Mouse (Mus musculus) cerebellum, adult 9-11 months (tissue): ENCODE measurements around the gene Paqr7.

ENCODE experiments used
- DNase-seq: peaks from one replicate; pipeline ENCODE4 v3.0.0; 2022

The Paqr7 gene

DNA sequence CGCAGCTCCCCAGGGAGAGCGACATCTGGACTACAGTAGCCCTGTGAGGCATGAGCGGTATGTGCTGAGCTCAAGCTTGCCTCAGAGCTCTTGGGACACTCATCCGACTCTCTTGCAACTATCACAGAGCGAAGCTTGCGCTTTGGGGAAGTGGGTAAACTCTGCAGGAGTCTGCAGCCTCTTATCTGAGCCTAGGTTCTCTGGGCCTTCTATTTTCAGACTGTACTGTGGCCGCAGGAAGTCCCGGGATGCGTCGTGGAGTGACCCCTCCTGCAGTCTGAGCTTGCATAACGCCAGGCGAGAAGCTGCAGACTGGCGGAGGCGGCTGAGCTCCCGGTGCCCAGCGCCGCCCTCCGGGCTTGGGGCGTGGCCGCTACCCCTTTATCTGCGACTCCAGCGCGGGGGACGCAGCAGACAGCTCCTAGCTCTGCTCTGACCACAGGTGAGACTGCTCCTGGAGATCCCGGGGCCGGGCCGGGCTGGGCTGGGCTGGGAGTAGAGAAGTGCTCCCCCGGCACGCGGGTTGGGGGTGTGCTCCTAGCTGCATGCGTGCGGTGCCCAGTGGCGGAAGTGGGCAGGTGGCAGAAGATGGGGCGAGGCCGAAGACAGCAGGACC, at the start of gene Paqr7:
Gene Paqr7, plus strand, starts transcription at position 103 of the 616 bp plus-strand sequence.
- DNase-seq = peak; percentile 92

GRCm38 (mm10) chr4:134447966-134448365, 48.5 kb upstream of the Paqr7 start:
- no peak for DNase-seq

GRCm38 (mm10) chr4:134449595-134450391, 46.7 kb upstream of the Paqr7 start:
- DNase-seq = peak; percentile 90

DNA sequence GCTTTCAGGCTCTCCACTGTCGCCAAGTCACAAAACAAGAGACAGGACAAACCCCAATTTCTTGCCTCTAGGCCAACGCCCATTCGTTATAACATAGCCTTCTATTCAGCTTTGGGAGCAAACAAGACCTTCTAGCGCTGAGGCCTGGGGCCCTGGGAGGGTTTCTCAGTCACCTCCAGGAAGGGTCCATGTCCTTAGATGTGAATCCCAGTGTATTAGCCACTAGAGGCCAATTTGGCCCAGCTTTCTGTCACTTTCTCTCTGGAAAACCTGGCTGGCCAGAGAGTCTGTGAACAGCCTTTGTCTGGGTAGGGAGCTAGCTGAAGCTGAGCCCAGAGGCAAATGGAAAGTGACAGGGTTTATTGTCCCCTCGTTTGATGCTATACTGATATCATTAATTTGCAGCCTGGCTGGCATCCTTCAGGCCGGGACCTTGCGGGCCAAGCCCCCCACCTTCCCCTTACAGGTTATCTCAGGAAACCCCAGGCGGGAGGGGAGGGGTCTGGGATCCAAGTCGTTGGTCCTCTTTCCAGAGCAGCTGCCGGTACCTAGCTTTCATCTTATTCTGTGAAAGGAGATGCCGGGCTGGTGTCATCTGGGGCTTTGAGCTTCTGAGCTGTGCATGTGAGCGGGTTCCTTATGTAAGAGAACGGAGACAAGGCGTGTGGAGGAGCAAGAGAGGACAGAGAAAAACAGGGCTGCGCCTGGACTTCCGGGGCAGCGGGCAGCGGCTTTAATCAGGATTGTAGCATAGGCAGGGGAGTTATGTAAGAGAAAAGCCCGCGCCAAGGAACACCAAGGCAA, 45.9 kb upstream of the Paqr7 start:
- DNase-seq = peak; percentile 86

DNA sequence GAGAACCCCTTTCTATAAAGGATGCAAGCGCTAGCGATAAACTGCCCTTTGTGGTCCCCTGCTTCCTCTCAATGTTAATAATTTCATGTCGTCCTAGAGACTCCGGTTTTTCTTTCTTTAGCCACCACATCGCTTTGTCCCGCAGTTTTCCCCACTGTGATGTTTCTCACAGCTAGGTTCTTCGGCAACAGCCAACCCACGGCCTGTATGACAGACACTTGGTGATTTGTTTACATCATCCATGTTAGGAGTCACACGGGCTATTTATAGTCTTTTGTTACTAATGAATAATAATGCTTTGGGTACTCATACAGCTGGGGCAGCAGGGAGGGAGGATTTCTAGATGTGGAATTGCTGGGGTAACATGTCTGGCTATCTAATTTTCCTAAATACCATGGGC, 45.0 kb upstream of the Paqr7 start:
- no peak for DNase-seq

GRCm38 (mm10) chr4:134453619-134454400, 42.7 kb upstream of the Paqr7 start:
- peak; percentile 87 for DNase-seq

- DNase-seq = no peak
Observed at GRCm38 (mm10) chr4:134455310-134455709, 41.2 kb upstream of the Paqr7 start.

GRCm38 (mm10) chr4:134457130-134457825, 39.2 kb upstream of the Paqr7 start:
- DNase-seq = no peak

DNA sequence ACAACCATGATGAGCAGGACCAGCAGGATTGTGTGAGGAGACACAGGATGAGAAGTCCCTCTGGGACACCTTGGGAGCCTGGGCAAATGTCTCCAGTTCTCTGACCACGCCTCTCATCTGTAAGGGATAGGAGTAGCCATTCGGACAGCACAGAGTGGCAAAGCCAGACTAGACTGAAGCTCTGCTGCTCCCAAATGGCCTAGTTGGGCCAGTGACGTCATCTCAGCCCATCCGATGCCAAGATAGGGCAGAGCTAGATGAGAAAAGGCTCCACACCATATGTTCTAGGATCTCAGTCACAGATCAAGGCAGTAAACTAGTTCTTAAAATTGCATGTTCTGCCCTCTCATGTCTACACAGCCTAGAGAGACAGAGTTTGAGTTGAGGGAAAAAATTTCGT, 37.6 kb upstream of the Paqr7 start:
- peak; percentile 96 for DNase-seq

GRCm38 (mm10) chr4:134460277-134460676, 36.2 kb upstream of the Paqr7 start:
- DNase-seq = no peak

DNA sequence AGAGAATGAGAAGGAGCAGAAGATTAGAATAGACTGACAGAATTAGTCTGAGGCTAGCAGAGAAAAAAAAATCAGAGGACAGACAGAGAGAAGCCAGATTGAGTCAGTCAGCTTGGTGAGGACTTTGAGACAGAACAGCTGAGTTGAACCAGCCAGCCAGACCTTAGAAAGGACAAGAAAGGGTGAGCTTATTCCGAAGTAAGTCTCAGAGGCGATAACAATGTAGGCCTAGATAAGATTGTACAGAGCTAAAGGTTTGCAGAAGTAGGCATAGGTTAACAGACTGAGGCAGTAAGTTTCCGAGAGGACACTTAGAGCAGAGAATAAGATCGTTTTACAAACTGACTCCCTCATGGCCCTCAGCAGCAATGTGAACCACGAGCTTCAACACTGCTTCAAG, 35.2 kb upstream of the Paqr7 start:
- DNase-seq = no peak

- no peak for DNase-seq
Observed at GRCm38 (mm10) chr4:134465789-134466188, 30.7 kb upstream of the Paqr7 start.

DNA sequence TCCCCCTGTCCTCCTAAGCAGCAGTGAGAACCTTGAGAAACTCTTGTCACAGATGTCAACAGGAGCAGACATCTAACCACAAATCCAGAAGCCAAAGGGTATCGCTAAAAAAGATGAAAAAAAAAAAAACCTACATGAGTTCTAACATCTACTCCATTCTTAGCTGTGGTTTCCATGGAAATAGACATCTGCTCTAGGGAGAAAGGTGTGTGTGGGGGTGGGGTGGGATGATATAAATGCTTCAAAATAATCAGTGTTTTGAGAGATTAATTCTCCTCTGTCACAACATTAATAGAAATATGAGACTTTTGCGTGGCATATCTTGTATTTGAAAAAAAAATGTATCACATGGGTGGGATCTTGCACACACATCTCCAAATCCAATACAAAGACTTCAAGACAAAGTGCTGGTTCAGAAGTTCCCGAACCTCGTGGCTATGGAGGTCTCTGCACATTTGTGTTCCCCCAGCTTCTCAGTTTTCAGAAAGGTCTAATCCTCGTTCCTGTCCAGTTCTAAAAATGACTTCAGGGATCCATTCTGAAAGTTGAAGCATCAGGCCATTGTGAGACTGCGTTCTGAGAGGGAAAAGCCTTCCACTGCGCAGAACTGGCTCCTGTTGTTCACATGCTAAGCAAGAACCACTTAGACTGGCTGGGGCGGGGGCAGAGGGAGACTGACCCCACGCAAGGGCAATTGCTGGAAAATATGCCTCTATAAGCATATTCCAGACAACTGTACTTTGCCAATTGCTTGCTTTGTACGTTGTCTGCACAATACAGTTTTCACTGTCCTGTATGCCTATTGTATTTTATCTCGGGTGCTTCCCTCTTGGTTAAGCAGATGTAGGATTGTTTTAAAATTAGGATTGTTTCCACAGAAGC, 29.9 kb upstream of the Paqr7 start:
- no peak for DNase-seq

DNA sequence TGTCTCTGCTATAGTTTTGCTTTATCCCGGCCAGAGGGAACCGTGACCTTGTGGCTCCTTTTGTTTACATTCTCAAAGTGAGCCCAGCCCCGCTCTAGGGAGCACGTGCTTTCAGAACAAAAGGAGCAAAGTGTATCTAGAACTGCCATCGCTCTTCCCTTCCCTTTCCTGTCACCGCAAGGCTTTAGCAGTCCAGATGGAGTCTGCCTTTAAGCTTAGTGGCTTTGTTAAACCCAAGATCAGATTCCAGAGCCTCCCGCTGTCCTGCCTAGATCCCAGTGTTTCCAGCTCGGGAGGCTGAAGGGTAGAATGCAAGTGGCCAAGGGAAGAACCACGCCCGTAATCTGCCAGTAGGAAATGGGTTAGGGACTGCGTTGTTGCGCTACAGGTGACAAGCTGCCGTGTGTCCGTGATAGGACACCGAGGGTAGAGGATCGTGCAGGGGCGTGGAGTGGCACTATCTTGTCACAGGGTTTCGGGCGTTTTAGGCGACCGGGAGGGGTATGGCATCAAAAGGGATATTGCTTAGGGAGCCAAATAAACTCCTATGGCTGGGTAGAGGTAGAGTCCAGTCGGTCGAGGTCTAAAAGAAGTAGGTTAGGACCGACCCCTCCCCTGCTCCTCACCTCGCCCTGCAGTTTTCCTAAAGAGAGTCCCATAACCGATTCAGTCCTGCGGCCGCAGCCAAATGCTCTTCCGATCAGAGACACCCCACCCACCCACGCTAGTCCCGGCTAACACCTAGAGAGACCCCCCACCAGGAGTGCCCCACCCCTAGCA, 28.9 kb upstream of the Paqr7 start:
- peak; percentile 76 for DNase-seq

- peak; percentile 98 for DNase-seq
Observed at GRCm38 (mm10) chr4:134468215-134468575, 28.3 kb upstream of the Paqr7 start, which contains the start of gene Stmn1. TSS of gene Stmn1 (plus strand) at chr4:134468320.

DNA sequence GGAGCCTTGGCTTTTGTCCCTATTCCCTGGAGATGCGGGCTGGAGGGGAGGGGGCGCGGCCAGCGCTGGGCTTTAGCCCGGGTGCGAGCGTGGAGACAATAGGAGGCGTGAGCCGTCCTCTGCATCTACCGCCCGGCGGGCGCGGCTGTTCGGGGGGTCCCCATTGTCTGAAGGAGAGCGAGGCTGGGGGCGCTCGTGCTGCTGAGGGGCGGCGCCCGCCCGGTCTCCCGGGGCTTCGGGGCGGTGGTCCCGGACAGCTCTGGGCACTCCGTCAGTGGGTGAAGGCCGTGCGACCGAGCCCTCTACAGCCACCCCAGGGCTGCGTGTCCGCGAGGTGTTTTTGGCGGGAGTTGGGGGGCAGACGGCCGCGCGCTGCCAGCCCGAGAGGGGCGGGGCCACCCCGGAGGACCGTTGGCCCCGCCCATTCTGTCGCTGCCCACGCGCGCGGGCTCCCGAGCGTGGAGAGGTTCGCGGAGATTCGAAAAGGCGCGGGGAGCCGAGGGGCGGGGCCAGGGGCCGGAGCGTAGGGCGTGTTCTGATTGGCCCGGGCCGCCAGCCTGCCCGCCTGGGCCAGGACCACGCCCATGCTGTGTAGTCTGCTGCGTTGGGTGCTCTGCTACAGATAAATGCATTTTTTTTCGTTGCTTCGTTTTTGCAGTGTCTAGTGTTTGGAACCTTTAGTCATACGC, 27.8 kb upstream of the Paqr7 start:
- DNase-seq = peak; percentile 96

- DNase-seq = peak; percentile 58
Observed at GRCm38 (mm10) chr4:134469341-134469796, 27.1 kb upstream of the Paqr7 start.

- no peak for DNase-seq
Observed at GRCm38 (mm10) chr4:134469985-134470384, 26.5 kb upstream of the Paqr7 start.

DNA sequence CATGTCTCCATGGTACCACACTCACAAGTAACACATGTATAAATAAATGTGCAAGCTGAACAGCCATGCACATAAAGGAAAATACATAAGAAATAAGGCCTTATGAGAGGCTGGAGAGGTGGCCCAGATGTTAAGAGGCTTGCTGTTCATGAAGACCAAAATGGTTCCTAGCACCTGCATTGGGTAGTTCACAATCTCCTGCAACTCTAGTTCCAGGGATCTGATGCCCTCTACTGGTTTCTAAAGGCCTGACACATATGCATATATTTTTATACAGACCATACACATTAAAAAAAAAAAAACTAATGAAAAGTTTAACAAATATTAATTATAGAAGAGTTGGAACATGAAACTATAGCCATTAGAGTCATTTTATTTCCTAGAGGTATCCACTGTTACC, 25.0 kb upstream of the Paqr7 start:
- no peak for DNase-seq

- DNase-seq = no peak
Observed at GRCm38 (mm10) chr4:134473764-134474163, 22.7 kb upstream of the Paqr7 start.
